Mouse (Mus musculus): ENCODE results near the gene Rpl18a. TPM values are rescaled to one million over a fixed set of nuclear protein-coding genes. Genes with fewer than 3 reads are reported as not detected.
A peak's percentile ranks its signal among the peaks of the same experiment; 100 is the strongest.

The Rpl18a gene
- 3,565 and 3,656 TPM in 2 replicates for polyA plus RNA-seq (2015; fragmentation: Nextera tagmentation; extraction: Ambion mirVana)

GRCm38 (mm10) chr8:70897021-70897680 lies at the start of gene Rpl18a:
TSS of gene Rpl18a (minus strand) at chr8:70897412.
- peak within 1 kb of the TSS; percentile 92 for H3K27ac ChIP-seq (ENCODE audit: low read length)
- H3K36me3 ChIP-seq (ENCODE audit: control insufficient read depth, insufficient read depth, low read length): peaks cover 17% of the 10 kb centered on the region; the same call in 1 of the 2 replicates
- under 1% methylated on average over 59 of the region's 60 CpGs for whole genome bisulfite sequencing
- peak within 1 kb of the TSS; percentile 97 for H3K9ac ChIP-seq (ENCODE audit: low read length)
- H3K4me2 ChIP-seq (ENCODE audit: low read depth, low read length): peak within 1 kb of the TSS; percentile 91
- peak; percentile 98 for ATAC-seq (ENCODE audit: insufficient read depth, low FRiP score)
- H3K27me3 ChIP-seq (ENCODE audit: control insufficient read depth, insufficient read depth, low read length): peaks cover 14% of the 10 kb centered on the region
- peak within 1 kb of the TSS; percentile 86 for H3K4me3 ChIP-seq (replicated peaks; ENCODE audit: low read length)
- H3K4me1 ChIP-seq (ENCODE audit: control insufficient read depth, insufficient read depth, low read length): peaks cover 18% of the 10 kb centered on the region
- no peaks in the 10 kb centered on the region for H3K9me3 ChIP-seq (replicated peaks; ENCODE audit: control insufficient read depth, low read length)

- no peak for ATAC-seq (ENCODE audit: insufficient read depth, low FRiP score)
- H3K4me1 ChIP-seq (ENCODE audit: control insufficient read depth, insufficient read depth, low read length): no peaks in the 10 kb centered on the region
- WGBS: 36% methylated on average over 1 of the region's 1 CpGs
- H3K4me2 ChIP-seq (ENCODE audit: low read depth, low read length): no peak overlapping the region
- H3K27me3 ChIP-seq (ENCODE audit: control insufficient read depth, insufficient read depth, low read length): no peaks in the 10 kb centered on the region
- H3K36me3 ChIP-seq (ENCODE audit: control insufficient read depth, insufficient read depth, low read length): no peaks in the 10 kb centered on the region
- H3K9ac ChIP-seq (ENCODE audit: low read length): no peak overlapping the region
- no peaks in the 10 kb centered on the region for H3K9me3 ChIP-seq (replicated peaks; ENCODE audit: control insufficient read depth, low read length)
- H3K4me3 ChIP-seq (replicated peaks; ENCODE audit: low read length): no peak overlapping the region
- H3K27ac ChIP-seq (ENCODE audit: low read length): no peak overlapping the region
Observed at GRCm38 (mm10) chr8:70943187-70943586, 46.0 kb upstream of the Rpl18a start.

GRCm38 (mm10) chr8:70941478-70941877 lies 44.3 kb upstream of the Rpl18a start:
- H3K4me2 ChIP-seq (ENCODE audit: low read depth, low read length): no peak overlapping the region
- H3K9me3 ChIP-seq (replicated peaks; ENCODE audit: control insufficient read depth, low read length): no peaks in the 10 kb centered on the region
- no peak for ATAC-seq (ENCODE audit: insufficient read depth, low FRiP score)
- 69% methylated on average over 2 of the region's 2 CpGs for WGBS
- no peak overlapping the region for H3K27ac ChIP-seq (ENCODE audit: low read length)
- no peak overlapping the region for H3K4me3 ChIP-seq (replicated peaks; ENCODE audit: low read length)
- H3K9ac ChIP-seq (ENCODE audit: low read length): no peak overlapping the region
- H3K27me3 ChIP-seq (ENCODE audit: control insufficient read depth, insufficient read depth, low read length): no peaks in the 10 kb centered on the region
- H3K36me3 ChIP-seq (ENCODE audit: control insufficient read depth, insufficient read depth, low read length): no peaks in the 10 kb centered on the region
- H3K4me1 ChIP-seq (ENCODE audit: control insufficient read depth, insufficient read depth, low read length): no peaks in the 10 kb centered on the region

- H3K36me3 ChIP-seq (ENCODE audit: control insufficient read depth, insufficient read depth, low read length): no peaks in the 10 kb centered on the region
- no peaks in the 10 kb centered on the region for H3K9me3 ChIP-seq (replicated peaks; ENCODE audit: control insufficient read depth, low read length)
- no peaks in the 10 kb centered on the region for H3K4me1 ChIP-seq (ENCODE audit: control insufficient read depth, insufficient read depth, low read length)
- H3K9ac ChIP-seq (ENCODE audit: low read length): no peak overlapping the region
- no peaks in the 10 kb centered on the region for H3K27me3 ChIP-seq (ENCODE audit: control insufficient read depth, insufficient read depth, low read length)
- H3K4me2 ChIP-seq (ENCODE audit: low read depth, low read length): no peak overlapping the region
- no peak overlapping the region for H3K4me3 ChIP-seq (replicated peaks; ENCODE audit: low read length)
- H3K27ac ChIP-seq (ENCODE audit: low read length): no peak overlapping the region
- no peak for ATAC-seq (ENCODE audit: insufficient read depth, low FRiP score)
- 86% methylated on average over 6 of the region's 6 CpGs for WGBS
Observed at GRCm38 (mm10) chr8:70937200-70937599, 40.0 kb upstream of the Rpl18a start.

- 46% methylated on average over 7 of the region's 7 CpGs for WGBS
- no peaks in the 10 kb centered on the region for H3K36me3 ChIP-seq (ENCODE audit: control insufficient read depth, insufficient read depth, low read length)
- no peak overlapping the region for H3K9ac ChIP-seq (ENCODE audit: low read length)
- H3K27me3 ChIP-seq (ENCODE audit: control insufficient read depth, insufficient read depth, low read length): no peaks in the 10 kb centered on the region
- no peaks in the 10 kb centered on the region for H3K4me1 ChIP-seq (ENCODE audit: control insufficient read depth, insufficient read depth, low read length)
- H3K4me3 ChIP-seq (replicated peaks; ENCODE audit: low read length): no peak overlapping the region
- no peak overlapping the region for H3K4me2 ChIP-seq (ENCODE audit: low read depth, low read length)
- no peak overlapping the region for H3K27ac ChIP-seq (ENCODE audit: low read length)
- H3K9me3 ChIP-seq (replicated peaks; ENCODE audit: control insufficient read depth, low read length): no peaks in the 10 kb centered on the region
- ATAC-seq (ENCODE audit: insufficient read depth, low FRiP score): no peak
Observed at GRCm38 (mm10) chr8:70934786-70935185, 37.6 kb upstream of the Rpl18a start.

- H3K4me1 ChIP-seq (ENCODE audit: control insufficient read depth, insufficient read depth, low read length): no peaks in the 10 kb centered on the region
- no peak overlapping the region for H3K4me3 ChIP-seq (replicated peaks; ENCODE audit: low read length)
- no peaks in the 10 kb centered on the region for H3K36me3 ChIP-seq (ENCODE audit: control insufficient read depth, insufficient read depth, low read length)
- H3K9me3 ChIP-seq (replicated peaks; ENCODE audit: control insufficient read depth, low read length): no peaks in the 10 kb centered on the region
- no peak overlapping the region for H3K9ac ChIP-seq (ENCODE audit: low read length)
- 66% methylated on average over 4 of the region's 4 CpGs for WGBS
- H3K4me2 ChIP-seq (ENCODE audit: low read depth, low read length): no peak overlapping the region
- ATAC-seq (ENCODE audit: insufficient read depth, low FRiP score): no peak
- H3K27ac ChIP-seq (ENCODE audit: low read length): no peak overlapping the region
- H3K27me3 ChIP-seq (ENCODE audit: control insufficient read depth, insufficient read depth, low read length): no peaks in the 10 kb centered on the region
Observed at GRCm38 (mm10) chr8:70933036-70933435, 35.8 kb upstream of the Rpl18a start.

GRCm38 (mm10) chr8:70931731-70932130 lies 34.5 kb upstream of the Rpl18a start:
- H3K4me3 ChIP-seq (replicated peaks; ENCODE audit: low read length): no peak overlapping the region

GRCm38 (mm10) chr8:70928778-70929322 lies 31.6 kb upstream of the Rpl18a start:
- WGBS: 64% methylated on average over 5 of the region's 5 CpGs
- Histone ChIP-seq H3K9ac (ENCODE audit: low read length) (no peak overlapping the region), H3K27me3 (ENCODE audit: control insufficient read depth, insufficient read depth, low read length) (no peaks in the 10 kb centered on the region), H3K27ac (ENCODE audit: low read length) (no peak overlapping the region), H3K4me1 (ENCODE audit: control insufficient read depth, insufficient read depth, low read length) (no peaks in the 10 kb centered on the region), H3K4me2 (ENCODE audit: low read depth, low read length) (no peak overlapping the region), H3K36me3 (ENCODE audit: control insufficient read depth, insufficient read depth, low read length) (no peaks in the 10 kb centered on the region), H3K9me3 (replicated peaks; ENCODE audit: control insufficient read depth, low read length) (no peaks in the 10 kb centered on the region), H3K4me3 (replicated peaks; ENCODE audit: low read length) (no peak overlapping the region)
- no peak for ATAC-seq (ENCODE audit: insufficient read depth, low FRiP score)

More at GRCm38 (mm10) chr8:70931731-70932130, 34.5 kb upstream of the Rpl18a start:
- Histone ChIP-seq H3K9me3 (replicated peaks; ENCODE audit: control insufficient read depth, low read length) (no peaks in the 10 kb centered on the region), H3K36me3 (ENCODE audit: control insufficient read depth, insufficient read depth, low read length) (no peaks in the 10 kb centered on the region), H3K4me1 (ENCODE audit: control insufficient read depth, insufficient read depth, low read length) (no peaks in the 10 kb centered on the region), H3K27ac (ENCODE audit: low read length) (no peak overlapping the region), H3K27me3 (ENCODE audit: control insufficient read depth, insufficient read depth, low read length) (no peaks in the 10 kb centered on the region), H3K4me2 (ENCODE audit: low read depth, low read length) (no peak overlapping the region), H3K9ac (ENCODE audit: low read length) (no peak overlapping the region)
- WGBS: 90% methylated on average over 11 of the region's 11 CpGs
- no peak for ATAC-seq (ENCODE audit: insufficient read depth, low FRiP score)

GRCm38 (mm10) chr8:70928096-70928495 lies 30.9 kb upstream of the Rpl18a start:
- H3K27ac ChIP-seq (ENCODE audit: low read length): no peak overlapping the region
- no peak for ATAC-seq (ENCODE audit: insufficient read depth, low FRiP score)
- no peaks in the 10 kb centered on the region for H3K9me3 ChIP-seq (replicated peaks; ENCODE audit: control insufficient read depth, low read length)
- no peak overlapping the region for H3K9ac ChIP-seq (ENCODE audit: low read length)
- no peak overlapping the region for H3K4me2 ChIP-seq (ENCODE audit: low read depth, low read length)
- H3K4me1 ChIP-seq (ENCODE audit: control insufficient read depth, insufficient read depth, low read length): no peaks in the 10 kb centered on the region
- no peak overlapping the region for H3K4me3 ChIP-seq (replicated peaks; ENCODE audit: low read length)
- H3K27me3 ChIP-seq (ENCODE audit: control insufficient read depth, insufficient read depth, low read length): no peaks in the 10 kb centered on the region
- WGBS: 63% methylated on average over 3 of the region's 3 CpGs
- no peaks in the 10 kb centered on the region for H3K36me3 ChIP-seq (ENCODE audit: control insufficient read depth, insufficient read depth, low read length)

Measured in stomach, embryonic 16.5 days (tissue).